13 mouse cellular contexts compared by ENCODE assay signal in the genomic region with DNA sequence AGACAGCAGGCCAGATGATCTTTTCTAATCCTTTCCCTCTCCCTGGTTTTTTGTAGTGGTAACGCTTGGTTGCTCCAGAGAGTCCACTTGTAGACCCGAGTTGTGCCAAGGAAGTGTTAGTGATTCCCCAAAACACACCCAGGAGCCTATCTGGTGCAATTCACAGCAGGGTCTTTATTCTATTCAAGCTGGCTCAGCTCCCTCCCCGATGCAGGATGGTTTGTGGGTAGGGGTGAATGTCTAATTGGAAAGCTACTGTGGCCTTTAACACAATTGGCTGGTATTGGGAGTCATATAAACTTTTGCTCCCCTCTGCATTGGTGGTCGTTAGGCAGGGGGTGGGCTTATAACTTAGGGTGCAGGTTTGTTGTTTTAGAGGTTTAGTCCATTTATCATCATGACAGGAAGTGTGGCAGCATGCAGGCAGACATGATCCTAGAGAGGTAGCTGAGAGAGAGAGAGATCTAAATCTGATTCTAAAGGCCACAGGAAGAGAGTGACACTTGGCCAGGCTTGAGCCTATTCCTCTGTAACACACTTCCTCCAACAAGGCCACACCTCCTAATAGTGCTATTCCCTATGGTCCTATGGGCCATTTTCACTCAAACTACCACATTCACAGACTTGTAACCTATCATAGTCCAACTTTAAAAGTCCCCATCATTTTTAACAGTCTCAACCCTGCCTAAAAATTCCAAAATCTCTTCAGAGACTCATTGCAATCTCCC. TPM values are rescaled to one million over a fixed set of nuclear protein-coding genes. Genes with fewer than 3 reads are reported as not detected.
DNase-seq lines count a peak whose midpoint lies in the region; ATAC-seq and TF ChIP-seq lines count a peak whose summit lies in the region.
"Had no signal": no experiment of that assay in that cellular context is flagged by ENCODE, and none has a peak within 500 bp of the region (broad histone marks: within the 10 kb centered on the region; RNA-seq: fewer than 3 reads in every experiment).

No protein-coding gene starts in this region.

- 88% methylated on average over 4 of the region's 4 CpGs for WGBS in heart, embryonic 15.5 days
- WGBS in kidney, postnatal 0 days = 72% methylated on average over 4 of the region's 4 CpGs
- 69% methylated on average over 4 of the region's 4 CpGs for WGBS in midbrain, postnatal 0 days
- 89% methylated on average over 4 of the region's 4 CpGs for WGBS in midbrain, embryonic 10.5 days

- TF ChIP-seq CTCF in kidney, postnatal 0 days (IDR thresholded peaks at IDR 0.05; ENCODE audit: low read depth) = no peak
- TF ChIP-seq CTCF in midbrain, postnatal 0 days (IDR thresholded peaks at IDR 0.05) = no peak

- H3K4me1 ChIP-seq in heart, embryonic 15.5 days (replicated peaks) = peaks cover 23% of the 10 kb centered on the region
- H3K4me1 ChIP-seq in kidney, postnatal 0 days (replicated peaks; ENCODE audit: insufficient read depth, low read length) = no peaks in the 10 kb centered on the region
- no peaks in the 10 kb centered on the region for H3K4me1 ChIP-seq in midbrain, postnatal 0 days (ENCODE audit: insufficient read depth, low read length)
- H3K4me1 ChIP-seq in midbrain, embryonic 10.5 days = no peaks in the 10 kb centered on the region
- H3K4me1 ChIP-seq: midbrain, embryonic 12.5 days had no signal

- peaks cover 45% of the 10 kb centered on the region for H3K36me3 ChIP-seq in heart, embryonic 15.5 days
- peaks cover 18% of the 10 kb centered on the region; the same call in 1 of the 2 replicates for H3K36me3 ChIP-seq in kidney, postnatal 0 days (ENCODE audit: insufficient read depth, low read length)
- peaks cover 28% of the 10 kb centered on the region for H3K36me3 ChIP-seq in midbrain, postnatal 0 days (ENCODE audit: insufficient read depth, low read length)
- H3K36me3 ChIP-seq in midbrain, embryonic 10.5 days = peaks cover 95% of the 10 kb centered on the region

- DNase-seq in heart, adult 8-10 months (ENCODE audit: low spot score) = no peak
- DNase-seq in kidney, postnatal 0 days (ENCODE audit: low spot score) = peak; percentile 24
- no peak for DNase-seq in kidney, adult 11 months
- no peak for DNase-seq in midbrain, postnatal 0 days (ENCODE audit: low spot score)
- no peak for DNase-seq in midbrain, embryonic 10.5 days (ENCODE audit: low spot score)
- DNase-seq in embryo, embryonic 10.5 days (ENCODE audit: low spot score) = no peak
- DNase-seq: cerebellum, adult 11 months; liver, postnatal 0 days; thymus, postnatal 14 days had no signal

- peak overlapping the region; percentile 74 for H3K27ac ChIP-seq in heart, embryonic 15.5 days
- peak overlapping the region; percentile 73 for H3K27ac ChIP-seq in kidney, postnatal 0 days
- H3K27ac ChIP-seq in midbrain, postnatal 0 days (ENCODE audit: low read depth, low read length) = peak overlapping the region; percentile 14; the same call in 1 of the 2 replicates
- H3K27ac ChIP-seq in midbrain, embryonic 10.5 days (replicated peaks) = no peak overlapping the region
- H3K27ac ChIP-seq: midbrain, embryonic 12.5 days had no signal

- H3K27me3 ChIP-seq in heart, embryonic 15.5 days = no peaks in the 10 kb centered on the region
- no peaks in the 10 kb centered on the region for H3K27me3 ChIP-seq in kidney, postnatal 0 days (ENCODE audit: insufficient read depth, low read length)
- no peaks in the 10 kb centered on the region for H3K27me3 ChIP-seq in midbrain, postnatal 0 days (ENCODE audit: insufficient read depth, low read length)
- no peaks in the 10 kb centered on the region for H3K27me3 ChIP-seq in midbrain, embryonic 10.5 days (ENCODE audit: low read depth, poor library complexity, severe bottlenecking)
- H3K27me3 ChIP-seq: midbrain, embryonic 12.5 days had no signal

- no peaks in the 10 kb centered on the region for H3K9me3 ChIP-seq in heart, embryonic 15.5 days (replicated peaks)
- no peaks in the 10 kb centered on the region for H3K9me3 ChIP-seq in kidney, postnatal 0 days (replicated peaks; ENCODE audit: low read length)
- no peaks in the 10 kb centered on the region for H3K9me3 ChIP-seq in midbrain, postnatal 0 days (ENCODE audit: low read length)
- H3K9me3 ChIP-seq in midbrain, embryonic 10.5 days (replicated peaks) = peaks cover 20% of the 10 kb centered on the region; the same call in 1 of the 2 replicates

- H3K4me2 ChIP-seq in heart, embryonic 15.5 days = no peak overlapping the region
- no peak overlapping the region for H3K4me2 ChIP-seq in kidney, postnatal 0 days (ENCODE audit: low read length)
- H3K4me2 ChIP-seq in midbrain, postnatal 0 days (ENCODE audit: low read depth, low read length, poor library complexity, severe bottlenecking) = no peak overlapping the region
- H3K4me2 ChIP-seq: midbrain, embryonic 12.5 days had no signal

- no peak overlapping the region for H3K4me3 ChIP-seq in heart, embryonic 15.5 days
- H3K4me3 ChIP-seq in kidney, postnatal 0 days (replicated peaks; ENCODE audit: low read depth, low read length) = no peak overlapping the region
- H3K4me3 ChIP-seq in midbrain, postnatal 0 days (ENCODE audit: low read depth, low read length) = no peak overlapping the region
- H3K4me3 ChIP-seq in midbrain, embryonic 10.5 days = no peak overlapping the region
- H3K4me3 ChIP-seq: midbrain, embryonic 12.5 days had no signal

- ATAC-seq in heart, embryonic 15.5 days (replicated peaks; ENCODE audit: insufficient number of reproducible peaks, insufficient read depth, low FRiP score, low read depth) = no peak
- no peak for ATAC-seq in kidney, postnatal 0 days (replicated peaks; ENCODE audit: low FRiP score, low read depth)
- no peak for ATAC-seq in midbrain, postnatal 0 days (ENCODE audit: low FRiP score)
- ATAC-seq: forebrain, embryonic 16.5 days; inflammation-experienced regulatory T-cells, adult 6 months had no signal

- H3K9ac ChIP-seq in heart, embryonic 15.5 days = no peak overlapping the region
- no peak overlapping the region for H3K9ac ChIP-seq in kidney, postnatal 0 days (ENCODE audit: low read depth, low read length)
- H3K9ac ChIP-seq in midbrain, postnatal 0 days (replicated peaks; ENCODE audit: low read length, poor library complexity, severe bottlenecking) = no peak overlapping the region
- H3K9ac ChIP-seq: liver, postnatal 0 days; midbrain, embryonic 12.5 days had no signal

RNA-seq across cellular contexts. Expression of a gene that starts 10.7 kb away (rescaled TPM):
- polyA plus RNA-seq in heart, embryonic 15.5 days (2015; fragmentation: Nextera tagmentation; extraction: Ambion mirVana) = 1.5 and 2.9 TPM in 2 replicates
- 10 to 100 TPM; 37.7 to 48.5 (median 38.6) TPM for total RNA-seq in heart, adult 8-10 months (2022)
- 0.69 and 1.6 TPM in 2 replicates for polyA plus RNA-seq in kidney, postnatal 0 days (2015; fragmentation: Nextera tagmentation; extraction: Ambion mirVana)
- 1.3 TPM in 2 replicates for total RNA-seq in midbrain, postnatal 0 days (2014; rRNA removed)
- polyA plus RNA-seq in midbrain, postnatal 0 days (2015; fragmentation: Nextera tagmentation; extraction: Ambion mirVana) = 3.7 and 4.9 TPM in 2 replicates
- 0.20 TPM in 1 of 2 replicates, not detected in the other for polyA plus RNA-seq in midbrain, embryonic 10.5 days (2016; fragmentation: Nextera tagmentation; extraction: Ambion mirVana)
- polyA plus RNA-seq: liver, postnatal 0 days had no signal

RNA-seq across cellular contexts. Expression of a gene that starts 27.0 kb away (rescaled TPM):
- polyA plus RNA-seq in heart, embryonic 15.5 days (2015; fragmentation: Nextera tagmentation; extraction: Ambion mirVana) = 63.9 and 76.4 TPM in 2 replicates
- total RNA-seq in heart, adult 8-10 months (2022) = 10 to 100 TPM; 25.0 to 27.2 (median 27.0) TPM
- polyA plus RNA-seq in kidney, postnatal 0 days (2015; fragmentation: Nextera tagmentation; extraction: Ambion mirVana) = 90.9 and 91.1 TPM in 2 replicates
- total RNA-seq in midbrain, postnatal 0 days (2014; rRNA removed) = 21.4 and 36.7 TPM in 2 replicates
- polyA plus RNA-seq in midbrain, postnatal 0 days (2015; fragmentation: Nextera tagmentation; extraction: Ambion mirVana) = 59.3 and 61.1 TPM in 2 replicates
- 138 and 157 TPM in 2 replicates for polyA plus RNA-seq in midbrain, embryonic 10.5 days (2016; fragmentation: Nextera tagmentation; extraction: Ambion mirVana)

RNA-seq across cellular contexts. Expression of a gene that starts 27.0 kb away (rescaled TPM):
- 44.2 and 52.7 TPM in 2 replicates for polyA plus RNA-seq in heart, embryonic 15.5 days (2015; fragmentation: Nextera tagmentation; extraction: Ambion mirVana)
- 10 to 100 TPM; 39.8 to 46.0 (median 43.6) TPM for total RNA-seq in heart, adult 8-10 months (2022)
- polyA plus RNA-seq in kidney, postnatal 0 days (2015; fragmentation: Nextera tagmentation; extraction: Ambion mirVana) = 57.9 and 58.7 TPM in 2 replicates
- 72.5 and 76.7 TPM in 2 replicates for total RNA-seq in midbrain, postnatal 0 days (2014; rRNA removed)
- polyA plus RNA-seq in midbrain, postnatal 0 days (2015; fragmentation: Nextera tagmentation; extraction: Ambion mirVana) = 85.4 and 86.9 TPM in 2 replicates
- 79.2 and 81.9 TPM in 2 replicates for polyA plus RNA-seq in midbrain, embryonic 10.5 days (2016; fragmentation: Nextera tagmentation; extraction: Ambion mirVana)
